Mouse (Mus musculus) granulocyte monocyte progenitor cell, adult 5-6 weeks (primary cell): ENCODE measurements around the gene Tmem39a. TPM values are rescaled to one million over a fixed set of nuclear protein-coding genes. Genes with fewer than 3 reads are reported as not detected.

Source experiments
- ATAC-seq: replicated peaks from 2 replicates; pipeline ENCODE4 v1.8.0; 2016; ENCODE audit warnings: mild to moderate bottlenecking, moderate TSS enrichment, inconsistent platforms; ENCODE audit not compliant: poor library complexity, severe bottlenecking
- total RNA-seq, 2 experiments: library from RNA; stranded (forward) in 1 of 2; stranded (reverse) in 1 of 2; fragments of 200-712, 200-1000 nt in 1 of 2; fragments of >200 nt in 1 of 2; fragmentation: Nextera tagmentation in 1 of 2; gene quantifications; 2 replicates each; pipeline ENCODE4 v1.2.3; 2014 to 2017

Tmem39a gene
- total RNA-seq (2014; fragmentation: Nextera tagmentation) = 58.2 and 91.5 TPM in 2 replicates
- total RNA-seq (2017) = 70.2 and 105 TPM in 2 replicates

GRCm38 (mm10) chr16:38558221-38558748 is at the start of gene Tmem39a:
Tmem39a (plus strand) TSS chr16:38558698.
- no peak for ATAC-seq

GRCm38 (mm10) chr16:38510846-38511245 is 47.7 kb upstream of the Tmem39a start:
- no peak for ATAC-seq

- no peak for ATAC-seq
Observed at GRCm38 (mm10) chr16:38519140-38519539, 39.4 kb upstream of the Tmem39a start.

- no peak for ATAC-seq
Observed at GRCm38 (mm10) chr16:38521211-38521987, 37.1 kb upstream of the Tmem39a start.

- peak; percentile 98 for ATAC-seq
Observed at GRCm38 (mm10) chr16:38522129-38523084, 36.1 kb upstream of the Tmem39a start, which contains the start of gene Timmdc1. Timmdc1 (minus strand) TSS chr16:38522663.

GRCm38 (mm10) chr16:38526264-38526663 is 32.2 kb upstream of the Tmem39a start:
- no peak for ATAC-seq

- peak; percentile 99 for ATAC-seq
Observed at GRCm38 (mm10) chr16:38536544-38537146, 21.9 kb upstream of the Tmem39a start.

GRCm38 (mm10) chr16:38538716-38539380 is 19.6 kb upstream of the Tmem39a start:
- ATAC-seq = 0 out of 2 replicates have a peak, but pooled peaks have one; percentile 14

- peak; percentile 81 for ATAC-seq
Observed at GRCm38 (mm10) chr16:38548000-38548399, 10.5 kb upstream of the Tmem39a start.

- peak; percentile 93 for ATAC-seq
Observed at GRCm38 (mm10) chr16:38549479-38550396, 8.8 kb upstream of the Tmem39a start, which contains the start of gene Poglut1. Poglut1 (minus strand) TSS chr16:38550258.

GRCm38 (mm10) chr16:38555988-38556387 is 2.5 kb upstream of the Tmem39a start:
- no peak for ATAC-seq

- ATAC-seq = peak; percentile 98
Observed at GRCm38 (mm10) chr16:38562131-38562967, 3.9 kb downstream of the Tmem39a start.

GRCm38 (mm10) chr16:38562968-38563327 is 4.5 kb downstream of the Tmem39a start:
- ATAC-seq = peak; percentile 66; the same call in 1 of the 2 replicates

GRCm38 (mm10) chr16:38563516-38563915 is 5.0 kb downstream of the Tmem39a start:
- ATAC-seq = no peak

- ATAC-seq = no peak
Observed at GRCm38 (mm10) chr16:38568192-38568591, 9.7 kb downstream of the Tmem39a start.

- ATAC-seq = no peak
Observed at GRCm38 (mm10) chr16:38571481-38571880, 13.0 kb downstream of the Tmem39a start.

- peak; percentile 2; the same call in 1 of the 2 replicates for ATAC-seq
Observed at GRCm38 (mm10) chr16:38584761-38585160, 26.3 kb downstream of the Tmem39a start.

- ATAC-seq = peak; percentile 22
Observed at GRCm38 (mm10) chr16:38585186-38585585, 26.7 kb downstream of the Tmem39a start.
